Mouse (Mus musculus): ENCODE data around the gene Arhgef15.

Gene Arhgef15

GRCm38 (mm10) chr11:68893911-68894464 lies 63.3 kb downstream of the Arhgef15 start:
- DNase-seq (ENCODE audit: extremely low spot score, low spot score), result no peak

All from neural tube, embryonic 10.5 days (tissue).